Mouse (Mus musculus) forebrain, embryonic 14.5 days (tissue): ENCODE measurements around the gene Cass4. TPM values are rescaled to one million over a fixed set of nuclear protein-coding genes. Genes with fewer than 3 reads are reported as not detected.

Experiments
- ATAC-seq: fragments of 200-750 bp; cut with Nextera tagmentation; 2 replicates; pipeline ENCODE4 v1.8.0; 2017; ENCODE audit warnings: mild to moderate bottlenecking, moderate library complexity
- DNase-seq: peaks from one replicate; pipeline ENCODE4 v3.0.0-alpha.2; 2015; ENCODE audit warnings: low spot score
- H3K27ac ChIP-seq: fragments of 300-500 bp; sonication (generic); 2 replicates; pipeline ENCODE4 v1.5.1; 2014; ENCODE audit warnings: low read depth, mild to moderate bottlenecking, control low read depth, low read length, moderate library complexity
- H3K27me3 ChIP-seq: fragments of 300-500 bp; sonication (generic); replicated peaks from 2 replicates; pipeline ENCODE4 v1.6.1; 2014; ENCODE audit warnings: low read length, control low read depth, mixed read lengths; ENCODE audit not compliant: control insufficient read depth, insufficient read depth
- H3K36me3 ChIP-seq: fragments of 300-500 bp; sonication (generic); 2 replicates; pipeline ENCODE4 v1.6.1; 2014; ENCODE audit warnings: low read length, control low read depth; ENCODE audit not compliant: control insufficient read depth, insufficient read depth
- H3K4me1 ChIP-seq: fragments of 300-500 bp; sonication (generic); 2 replicates; pipeline ENCODE4 v1.6.1; 2014; ENCODE audit warnings: antibody characterized with exemption, low read length, control low read depth; ENCODE audit not compliant: control insufficient read depth, insufficient read depth
- H3K4me2 ChIP-seq: fragments of 300-500 bp; sonication (generic); 2 replicates; pipeline ENCODE4 v1.6.1; 2014; ENCODE audit warnings: mild to moderate bottlenecking, control low read depth, low read length
- H3K4me3 ChIP-seq: fragments of 300-500 bp; sonication (generic); 2 replicates; pipeline ENCODE4 v1.5.1; 2014; ENCODE audit warnings: low read depth, low read length, control low read depth
- H3K9ac ChIP-seq: fragments of 300-500 bp; sonication (generic); 2 replicates; pipeline ENCODE4 v1.6.1; 2014; ENCODE audit warnings: mild to moderate bottlenecking, low read length, control low read depth, moderate library complexity
- H3K9me3 ChIP-seq: fragments of 300-500 bp; sonication (generic); replicated peaks from 2 replicates; pipeline ENCODE4 v1.6.1; 2016; ENCODE audit warnings: low read length, control low read depth, mixed read lengths; ENCODE audit not compliant: control insufficient read depth
- WGBS: fragments of 180-500 bp; shearing (Covaris S2); extraction: QIAGEN DNeasy Blood & Tissue Kit; methylation state at CpG from one replicate; pipeline ENCODE4 v1.1.7; 2014; 5-methylcytosine and 5-hydroxymethylcytosine counted together
- polyA plus RNA-seq: library from polyadenylated mRNA; unstranded; fragments of >200 nt; fragmentation: Nextera tagmentation; extraction: Ambion mirVana; gene quantifications from 2 replicates; pipeline ENCODE4 v1.2.1, GENCODE M21; 2014

The Cass4 gene
- polyA plus RNA-seq, 1 experiment from 2014 or later: 0.10 TPM

- Histone ChIP-seq H3K9ac (no peak overlapping the region), H3K4me3 (no peak overlapping the region), H3K36me3 (peaks cover 38% of the 10 kb centered on the region), H3K27me3 (no peaks in the 10 kb centered on the region), H3K4me1 (peaks cover 32% of the 10 kb centered on the region), H3K27ac (peak overlapping the region; percentile 82), H3K9me3 (no peaks in the 10 kb centered on the region), H3K4me2 (no peak overlapping the region)
- DNase-seq (peak; percentile 85), ATAC-seq (peak; percentile 76)
- 13% methylated on average over 9 of the region's 9 CpGs for WGBS
Observed at GRCm38 (mm10) chr2:172353218-172353617, 40.4 kb upstream of the Cass4 start.

DNA sequence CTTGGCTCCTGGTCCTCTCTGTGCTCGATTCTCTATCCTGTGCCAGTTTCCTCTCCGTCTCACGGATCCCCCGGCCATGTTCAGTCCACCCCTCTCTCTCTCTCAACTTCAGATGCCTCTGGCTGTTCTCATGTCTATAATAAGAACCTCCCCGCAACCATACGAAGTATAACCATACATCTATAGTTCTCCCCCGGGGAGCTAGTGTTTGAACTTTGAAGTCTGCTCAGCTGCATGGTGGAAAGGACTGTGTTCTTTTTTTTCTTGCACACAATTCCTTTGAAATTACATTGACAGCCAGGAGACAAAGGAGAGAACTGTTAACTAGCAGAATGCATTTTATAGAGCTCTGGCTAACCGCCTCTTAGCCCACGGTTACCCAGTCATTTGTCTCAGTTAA, 38.8 kb upstream of the Cass4 start:
- Histone ChIP-seq H3K9ac (no peak overlapping the region), H3K9me3 (no peaks in the 10 kb centered on the region), H3K4me2 (no peak overlapping the region), H3K27ac (peak overlapping the region; percentile 45; the same call in 1 of the 2 replicates), H3K4me1 (peaks cover 27% of the 10 kb centered on the region), H3K4me3 (no peak overlapping the region), H3K27me3 (no peaks in the 10 kb centered on the region), H3K36me3 (peaks cover 52% of the 10 kb centered on the region)
- DNase-seq (peak; percentile 52), ATAC-seq (0 out of 2 replicates have a peak, but pooled peaks have one; percentile 14)
- 41% methylated on average over 9 of the region's 9 CpGs for WGBS

- Histone ChIP-seq H3K27me3 (no peaks in the 10 kb centered on the region), H3K36me3 (peaks cover 60% of the 10 kb centered on the region), H3K4me2 (no peak overlapping the region), H3K9me3 (no peaks in the 10 kb centered on the region), H3K4me1 (peaks cover 27% of the 10 kb centered on the region), H3K4me3 (no peak overlapping the region), H3K27ac (peak overlapping the region; percentile 45), H3K9ac (no peak overlapping the region)
- WGBS: 70% methylated on average over 5 of the region's 5 CpGs
- ATAC-seq: no peak
- peak; percentile 39 for DNase-seq
Observed at GRCm38 (mm10) chr2:172355833-172356232, 37.8 kb upstream of the Cass4 start.

GRCm38 (mm10) chr2:172363176-172363575, 30.4 kb upstream of the Cass4 start:
- WGBS: 87% methylated on average over 7 of the region's 7 CpGs
- Histone ChIP-seq H3K36me3 (peaks cover 90% of the 10 kb centered on the region), H3K4me3 (no peak overlapping the region), H3K27ac (no peak overlapping the region), H3K9ac (no peak overlapping the region), H3K4me2 (no peak overlapping the region), H3K27me3 (no peaks in the 10 kb centered on the region), H3K4me1 (no peaks in the 10 kb centered on the region), H3K9me3 (no peaks in the 10 kb centered on the region)
- no peak for ATAC-seq
- no peak for DNase-seq

GRCm38 (mm10) chr2:172370411-172371223, 23.0 kb upstream of the Cass4 start, which contains the start of the genes Aurka and Cstf1:
Gene Aurka (minus strand): TSS chr2:172370535.
Gene Cstf1 (plus strand): TSS chr2:172370681.
- H3K9me3 ChIP-seq: no peaks in the 10 kb centered on the region
- DNase-seq: peak; percentile 99
- peak within 1 kb of the TSS; percentile 66 for H3K4me2 ChIP-seq
- H3K36me3 ChIP-seq: peaks cover 54% of the 10 kb centered on the region
- ATAC-seq: peak; percentile 99
- peaks cover 16% of the 10 kb centered on the region for H3K4me1 ChIP-seq
- WGBS: under 1% methylated on average over 66 of the region's 66 CpGs
- H3K9ac ChIP-seq: peak within 1 kb of the TSS; percentile 91
- H3K4me3 ChIP-seq: peak within 1 kb of the TSS; percentile 93
- no peaks in the 10 kb centered on the region for H3K27me3 ChIP-seq
- peak within 1 kb of the TSS; percentile 75 for H3K27ac ChIP-seq

DNA sequence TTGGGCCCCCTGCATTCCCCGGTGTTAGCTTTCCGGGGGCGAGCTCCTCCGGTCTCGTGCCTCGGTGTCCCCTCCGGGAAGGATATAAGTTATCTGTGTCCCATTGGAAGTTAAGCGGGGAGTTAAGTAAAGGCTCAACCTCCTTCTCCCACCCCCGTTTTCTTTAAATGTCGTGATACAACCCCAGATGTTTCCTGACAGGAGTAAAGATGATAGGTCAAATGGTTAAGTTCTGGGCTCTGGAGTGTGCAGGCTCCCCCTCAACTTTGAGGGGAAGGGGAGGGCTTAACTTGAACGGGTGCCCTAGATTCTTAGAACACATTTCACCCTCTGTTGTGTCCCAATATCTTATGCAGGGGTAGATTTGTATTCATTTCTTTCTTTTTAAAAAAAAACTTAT, 22.3 kb upstream of the Cass4 start:
- Histone ChIP-seq H3K9ac (peak overlapping the region; percentile 91), H3K27me3 (no peaks in the 10 kb centered on the region), H3K4me2 (peak overlapping the region; percentile 64), H3K9me3 (no peaks in the 10 kb centered on the region), H3K4me3 (peak overlapping the region; percentile 93), H3K4me1 (peaks cover 16% of the 10 kb centered on the region), H3K27ac (no peak overlapping the region), H3K36me3 (peaks cover 55% of the 10 kb centered on the region)
- WGBS: 0% methylated on average over 11 of the region's 11 CpGs
- ATAC-seq: no peak
- DNase-seq: no peak

DNA sequence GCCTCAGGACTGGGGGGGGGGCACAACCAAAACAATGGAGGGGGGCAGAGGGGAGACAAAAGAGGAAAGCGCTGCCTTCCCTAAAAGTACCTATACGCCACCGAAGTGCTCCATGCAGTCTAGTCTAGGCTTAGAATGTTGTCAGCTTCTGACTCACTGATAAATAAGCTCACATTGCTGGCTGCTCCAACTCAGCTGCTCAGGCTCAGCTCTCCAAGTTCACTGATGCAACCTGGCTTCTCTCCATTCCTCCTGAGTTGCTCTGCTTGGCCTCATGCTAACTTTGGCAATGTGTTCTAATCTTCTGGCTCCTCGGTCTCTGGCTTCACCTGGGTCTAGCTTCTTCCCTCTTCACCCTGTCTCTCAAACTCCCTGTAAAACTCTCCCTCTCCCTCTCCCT, 17.0 kb upstream of the Cass4 start:
- Histone ChIP-seq H3K36me3 (peaks cover 89% of the 10 kb centered on the region), H3K9me3 (no peaks in the 10 kb centered on the region), H3K9ac (no peak overlapping the region), H3K4me2 (no peak overlapping the region), H3K4me3 (no peak overlapping the region), H3K4me1 (peaks cover 3% of the 10 kb centered on the region; the same call in 1 of the 2 replicates), H3K27me3 (no peaks in the 10 kb centered on the region), H3K27ac (no peak overlapping the region)
- 93% methylated on average over 4 of the region's 4 CpGs for WGBS
- no peak for ATAC-seq
- DNase-seq: no peak

DNA sequence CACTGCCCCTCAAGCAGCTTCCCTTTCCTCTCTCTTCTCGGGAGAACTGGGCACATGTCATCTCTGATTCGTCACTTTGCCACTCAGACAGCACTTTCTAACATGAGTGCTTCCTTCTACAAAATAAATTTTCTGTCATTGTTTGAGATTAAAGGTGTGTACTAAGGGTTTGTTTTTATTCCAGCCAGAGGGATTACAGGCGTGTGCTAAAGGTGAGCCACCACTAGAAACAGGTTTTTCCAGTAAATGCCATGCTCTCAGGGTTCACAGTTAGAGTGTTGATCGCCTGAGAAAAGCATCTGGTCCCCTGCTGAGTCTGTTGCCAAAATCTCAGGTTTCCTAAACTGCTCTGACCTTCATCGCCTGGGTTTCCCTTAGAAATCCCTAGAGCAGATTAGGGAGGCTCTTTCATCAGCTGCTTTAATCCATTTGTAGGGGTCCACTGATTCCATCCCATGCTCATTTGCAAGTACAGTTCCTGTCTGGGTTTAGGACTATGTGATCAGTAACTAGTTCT, 16.5 kb upstream of the Cass4 start:
- peaks cover 94% of the 10 kb centered on the region for H3K36me3 ChIP-seq
- ATAC-seq: no peak
- WGBS: 62% methylated on average over 5 of the region's 5 CpGs
- no peaks in the 10 kb centered on the region for H3K9me3 ChIP-seq
- no peak overlapping the region for H3K4me2 ChIP-seq
- H3K27ac ChIP-seq: no peak overlapping the region
- no peak for DNase-seq
- H3K9ac ChIP-seq: no peak overlapping the region
- H3K4me3 ChIP-seq: no peak overlapping the region
- H3K27me3 ChIP-seq: no peaks in the 10 kb centered on the region
- H3K4me1 ChIP-seq: no peaks in the 10 kb centered on the region

DNA sequence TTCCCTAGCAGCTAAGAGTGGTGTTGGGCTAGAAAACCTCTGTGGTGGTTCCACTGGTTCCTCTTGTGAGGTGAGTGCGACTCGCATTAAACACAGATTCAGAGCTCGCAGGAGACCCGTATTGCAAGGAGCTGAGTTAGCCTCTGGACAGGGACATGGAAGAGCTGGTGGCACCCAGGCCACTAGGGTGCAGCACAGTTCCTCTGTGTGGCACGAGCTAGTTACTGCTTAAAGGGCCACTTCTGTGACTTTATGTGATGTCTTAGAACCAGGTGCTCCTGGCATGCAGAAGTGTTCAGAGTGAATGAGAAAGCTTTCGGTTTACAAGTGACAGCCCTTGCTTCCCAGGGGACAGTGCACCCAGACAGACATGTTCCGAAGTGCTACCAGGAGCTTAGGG, 15.3 kb upstream of the Cass4 start:
- 77% methylated on average over 7 of the region's 7 CpGs for WGBS
- ATAC-seq (no peak), DNase-seq (peak; percentile 14)
- no peak overlapping the region for H3K4me3 ChIP-seq
- no peaks in the 10 kb centered on the region for H3K27me3 ChIP-seq
- no peak overlapping the region for H3K4me2 ChIP-seq
- H3K27ac ChIP-seq: no peak overlapping the region
- H3K4me1 ChIP-seq: no peaks in the 10 kb centered on the region
- no peaks in the 10 kb centered on the region for H3K9me3 ChIP-seq
- H3K9ac ChIP-seq: no peak overlapping the region
- H3K36me3 ChIP-seq: peaks cover 99% of the 10 kb centered on the region
